Mouse (Mus musculus): Measurements from ENCODE around the gene BC048562.

BC048562 gene

GRCm38 (mm10) chr9:108436182-108436581 is at the start of gene BC048562:
TSS of gene BC048562 (plus strand) at chr9:108436482.
- DNase-seq = no peak

- DNase-seq = no peak
These were observed 49.5 kb upstream of the BC048562 start for GRCm38 (mm10) chr9:108386816-108387215.

DNA sequence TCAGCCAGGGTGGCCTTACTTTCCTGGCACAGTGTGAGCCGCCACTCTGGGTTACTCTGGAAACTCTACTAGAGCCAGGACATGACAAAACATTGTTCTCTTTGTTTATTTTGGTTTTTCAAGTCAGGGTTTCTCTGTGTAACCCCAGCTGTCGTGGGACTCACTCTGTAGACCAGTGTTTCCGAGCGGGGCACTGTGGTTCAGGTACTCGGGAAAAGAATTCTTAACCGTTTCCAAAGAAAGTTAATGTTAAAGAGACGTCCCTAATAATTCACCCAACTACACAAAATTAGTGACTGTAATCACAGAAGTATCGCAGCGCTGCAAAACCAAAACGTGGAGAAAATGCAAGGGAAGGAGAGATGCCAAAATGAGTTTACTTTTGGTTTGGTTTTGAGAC is 47.7 kb upstream of the BC048562 start:
- no peak for DNase-seq

DNA sequence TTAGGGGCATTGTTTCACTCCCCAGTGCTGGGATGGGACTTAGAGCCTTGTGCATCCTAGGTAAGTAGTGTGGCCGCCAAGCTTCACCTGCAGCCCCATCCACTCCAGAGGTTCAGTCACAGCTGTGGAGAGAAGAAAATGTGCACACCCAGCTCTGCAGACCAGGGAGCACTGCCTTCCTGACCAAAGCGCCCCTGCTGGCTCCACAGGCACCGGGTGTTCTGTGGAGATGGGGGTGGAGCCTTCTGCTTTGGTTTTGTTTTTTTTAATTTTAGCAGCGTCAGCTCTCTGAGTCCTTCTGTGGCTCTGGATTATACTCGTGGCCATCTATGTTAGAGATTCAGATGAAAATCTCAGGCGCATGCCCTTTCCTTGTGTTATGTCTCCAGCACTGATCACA is 47.1 kb upstream of the BC048562 start:
- no peak for DNase-seq

DNA sequence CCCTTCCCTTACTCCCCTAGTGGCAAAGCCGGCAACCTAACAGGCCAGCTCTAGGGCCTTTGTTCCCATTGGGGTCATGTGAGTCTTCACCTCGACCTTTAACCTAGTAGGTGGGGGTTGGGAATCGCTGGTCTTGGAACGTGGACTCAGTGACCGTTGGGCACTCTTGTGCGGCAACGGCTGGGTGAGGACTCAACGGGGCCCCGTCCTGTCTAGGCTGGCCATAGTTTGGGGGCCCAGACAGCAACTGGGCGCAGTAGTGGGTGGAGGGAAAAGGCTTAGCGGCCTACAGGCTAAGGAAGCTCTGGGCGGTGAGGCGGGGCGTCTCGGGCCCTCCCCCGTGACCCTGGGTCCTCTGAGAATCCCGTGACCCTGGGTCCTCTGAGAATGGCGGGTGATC is 43.6 kb upstream of the BC048562 start, which contains the start of gene 1700102P08Rik:
Gene 1700102P08Rik (plus strand): TSS at position 130 of the 400 bp plus-strand sequence.
- no peak for DNase-seq

DNA sequence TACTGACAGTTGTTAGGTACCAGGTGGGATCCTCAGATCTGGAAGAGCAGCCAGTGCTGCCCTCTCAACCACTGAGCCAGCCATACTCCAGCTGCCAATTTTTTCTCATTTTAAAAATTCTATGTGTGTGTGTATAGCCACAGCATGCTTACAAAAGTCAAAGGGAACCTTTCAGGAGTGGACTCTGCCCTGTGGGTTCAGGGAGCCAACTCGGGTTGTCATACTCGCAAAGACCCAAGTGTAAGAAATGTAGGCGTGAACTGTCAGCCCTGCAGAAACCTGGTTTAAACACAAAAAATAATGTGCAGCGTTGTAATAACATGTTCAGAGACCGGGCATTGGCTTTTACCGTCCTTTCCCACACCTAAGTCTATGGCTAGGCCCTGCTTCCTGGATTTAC is 42.1 kb upstream of the BC048562 start:
- DNase-seq = no peak

- no peak for DNase-seq
These were observed 40.9 kb upstream of the BC048562 start for GRCm38 (mm10) chr9:108395427-108395826.

DNA sequence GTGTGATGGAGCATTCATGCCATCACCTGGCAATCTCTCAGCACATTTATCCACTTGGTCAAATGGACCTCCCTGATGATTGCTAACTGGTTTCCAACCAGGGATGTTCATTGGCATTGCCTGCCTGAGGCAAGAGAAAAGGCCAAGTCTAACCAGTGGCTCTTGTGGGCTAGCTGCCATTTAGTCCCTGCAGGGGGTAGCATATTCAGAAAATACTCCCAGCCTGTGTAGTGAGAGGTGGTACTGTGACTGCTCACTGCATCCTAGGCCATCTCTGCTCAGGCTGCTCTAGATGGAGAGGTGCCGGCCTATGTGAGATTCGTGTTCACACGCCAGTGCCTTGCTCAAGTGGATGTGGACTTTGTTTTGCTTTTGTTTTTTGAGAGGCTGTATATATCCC is 38.0 kb upstream of the BC048562 start:
- DNase-seq = no peak

DNA sequence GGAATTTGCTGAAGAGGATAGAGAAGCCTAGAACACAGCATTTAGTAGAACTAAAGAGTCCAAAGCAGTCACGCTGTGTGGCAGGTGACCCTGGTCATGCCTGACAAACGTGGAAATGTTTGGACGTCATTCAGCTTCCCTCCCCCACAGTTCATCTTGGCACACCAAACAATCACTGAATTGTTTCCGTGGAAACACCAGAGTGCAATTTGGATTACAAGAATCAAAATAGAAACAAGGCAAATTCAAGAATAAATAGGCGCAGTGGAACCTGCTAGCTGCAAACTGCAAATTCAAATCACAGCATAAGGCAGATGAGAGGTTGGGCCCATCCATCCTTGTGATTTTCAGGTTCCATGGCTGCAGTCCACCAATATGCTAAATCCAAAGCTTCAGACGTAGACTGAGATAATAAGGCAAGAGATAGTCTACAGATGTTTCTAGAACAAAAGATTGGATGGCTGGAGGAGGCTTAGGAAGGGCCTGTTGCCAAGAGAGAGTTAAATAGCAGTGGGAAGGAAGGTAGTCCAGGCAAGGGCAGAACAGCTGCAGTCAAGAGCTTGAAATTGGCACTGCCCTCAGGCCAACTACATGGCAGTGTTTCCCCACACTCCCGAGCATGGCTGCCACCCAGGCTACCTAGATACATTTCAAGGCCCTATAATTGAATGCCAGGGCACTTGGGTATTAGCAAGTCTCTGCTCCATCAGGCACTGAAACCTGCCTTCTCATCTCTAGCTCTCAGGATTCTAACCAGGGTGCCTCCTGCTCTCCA is 34.9 kb upstream of the BC048562 start:
- DNase-seq = no peak

- DNase-seq = no peak
These were observed 33.2 kb upstream of the BC048562 start for GRCm38 (mm10) chr9:108403081-108403480.

- no peak for DNase-seq
These were observed 31.8 kb upstream of the BC048562 start for GRCm38 (mm10) chr9:108404451-108404850.

DNA sequence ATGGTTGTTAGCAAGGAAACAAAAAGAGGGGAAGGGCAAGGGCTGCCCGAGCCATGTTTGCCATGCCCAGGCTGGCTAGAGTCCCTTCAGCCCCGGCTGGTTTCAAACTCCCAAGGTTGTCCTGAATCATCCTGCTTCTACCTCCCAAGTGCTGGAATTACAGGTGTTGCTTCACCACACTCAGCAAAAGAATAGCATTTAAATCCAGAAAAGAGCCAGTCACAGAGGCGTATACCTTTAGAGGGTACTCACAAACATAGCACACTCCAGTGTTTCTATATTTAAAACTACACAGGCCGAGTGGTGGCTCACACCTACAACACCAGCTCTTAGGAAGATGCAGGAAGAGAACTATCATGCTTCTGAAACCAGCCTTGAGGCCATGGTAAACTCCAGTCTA is 26.7 kb upstream of the BC048562 start:
- DNase-seq = no peak

DNA sequence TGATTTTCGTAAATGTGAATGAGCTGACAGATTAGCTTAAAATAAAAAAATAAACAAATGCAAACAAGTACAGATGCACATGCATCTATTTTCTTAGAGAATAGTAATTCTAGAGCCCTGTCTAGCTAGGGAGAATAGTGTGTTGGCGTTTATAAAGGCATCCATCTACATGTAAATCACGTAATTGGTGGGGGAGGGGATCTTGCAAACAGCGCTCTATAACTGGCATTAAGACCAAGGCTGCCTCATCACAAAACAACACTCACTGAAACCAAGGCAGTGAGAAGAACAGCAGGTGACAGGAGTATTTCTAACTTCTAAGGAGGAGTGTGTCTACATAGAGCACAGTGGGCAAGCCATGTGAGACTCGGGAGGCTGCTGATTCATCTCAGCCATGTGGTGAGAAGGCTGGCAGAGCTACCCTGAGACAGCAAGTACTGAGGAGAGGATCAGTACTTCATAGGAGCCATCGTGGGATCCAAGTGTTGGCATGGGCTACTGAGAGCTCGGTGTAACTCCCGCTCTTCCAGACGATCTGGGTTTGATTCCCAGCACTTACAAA is 24.8 kb upstream of the BC048562 start:
- DNase-seq = no peak

DNA sequence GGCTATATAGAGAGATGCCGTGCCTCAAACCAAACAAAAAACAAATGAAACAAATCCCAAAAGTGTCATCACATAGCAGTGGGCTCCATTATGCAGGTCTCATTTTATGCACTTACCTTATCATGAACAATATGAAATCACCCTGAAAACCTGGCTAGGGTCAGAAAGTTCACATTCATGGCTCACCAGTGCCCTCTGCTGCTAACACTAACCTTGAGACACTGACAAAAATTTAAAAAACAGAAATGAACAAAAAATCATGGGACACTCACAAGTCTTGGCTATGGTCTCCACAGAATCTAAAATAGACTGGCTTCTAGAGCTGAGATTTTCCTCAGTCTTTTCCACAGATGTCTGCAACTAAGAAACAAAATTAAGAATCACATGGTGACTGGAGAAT is 24.1 kb upstream of the BC048562 start:
- DNase-seq = peak in 1 of 2 experiments; percentile 7

DNA sequence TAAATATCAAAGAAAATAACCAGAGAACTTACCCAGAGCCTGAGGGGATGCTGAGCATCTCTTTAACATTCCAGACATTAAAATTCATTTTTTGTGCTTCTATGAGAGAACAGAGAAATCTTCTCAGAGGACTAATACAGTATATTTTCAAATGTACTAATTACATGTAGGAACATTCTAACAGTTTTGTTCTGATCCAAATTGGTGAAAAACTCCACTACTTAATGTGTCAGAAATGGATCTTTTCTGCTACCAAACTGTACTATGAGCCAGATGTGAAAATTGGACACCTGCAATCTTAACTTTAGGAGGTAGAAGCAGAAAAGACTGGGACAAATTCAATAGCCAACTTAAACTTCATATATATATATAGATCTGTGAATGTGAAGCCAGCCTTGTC is 7.9 kb upstream of the BC048562 start, which contains the start of gene Ccdc36:
Gene Ccdc36 (minus strand): TSS at position 101 of the 400 bp plus-strand sequence.
- no peak for DNase-seq

DNA sequence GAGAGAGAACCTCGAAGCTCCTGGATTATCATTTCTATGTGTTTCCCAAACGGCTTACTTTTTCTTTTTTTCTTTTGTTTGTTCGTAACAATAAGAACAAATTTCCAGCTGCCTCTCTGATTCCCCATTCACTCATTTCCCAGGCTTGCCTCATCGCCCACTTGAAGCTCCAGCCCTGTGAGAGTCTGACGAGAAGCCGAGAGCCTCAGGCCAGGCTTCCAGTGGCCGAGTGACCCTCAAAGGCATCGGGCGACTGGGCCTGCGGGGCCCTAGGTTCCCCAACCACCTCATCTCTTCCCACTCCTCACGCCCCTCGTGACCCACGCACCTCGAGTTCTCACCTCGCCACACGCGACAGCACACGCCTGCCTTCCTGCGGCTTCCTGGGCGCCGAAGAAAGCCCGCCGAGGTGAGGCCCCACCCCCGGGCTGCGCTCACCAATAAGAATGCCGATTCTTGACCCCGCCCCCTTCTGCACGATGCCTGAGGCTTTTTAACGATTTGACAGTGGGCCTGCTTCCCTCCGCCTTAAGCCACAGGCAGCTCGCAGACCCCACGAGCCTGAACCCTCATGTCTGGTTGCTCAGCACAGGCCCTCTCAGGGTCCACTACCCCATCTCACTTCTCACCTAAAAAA is 4.7 kb upstream of the BC048562 start:
- no peak for DNase-seq

- DNase-seq = no peak
These were observed 2.9 kb downstream of the BC048562 start for GRCm38 (mm10) chr9:108439176-108439575.

GRCm38 (mm10) chr9:108440485-108440884 is 4.2 kb downstream of the BC048562 start:
- DNase-seq = no peak

DNA sequence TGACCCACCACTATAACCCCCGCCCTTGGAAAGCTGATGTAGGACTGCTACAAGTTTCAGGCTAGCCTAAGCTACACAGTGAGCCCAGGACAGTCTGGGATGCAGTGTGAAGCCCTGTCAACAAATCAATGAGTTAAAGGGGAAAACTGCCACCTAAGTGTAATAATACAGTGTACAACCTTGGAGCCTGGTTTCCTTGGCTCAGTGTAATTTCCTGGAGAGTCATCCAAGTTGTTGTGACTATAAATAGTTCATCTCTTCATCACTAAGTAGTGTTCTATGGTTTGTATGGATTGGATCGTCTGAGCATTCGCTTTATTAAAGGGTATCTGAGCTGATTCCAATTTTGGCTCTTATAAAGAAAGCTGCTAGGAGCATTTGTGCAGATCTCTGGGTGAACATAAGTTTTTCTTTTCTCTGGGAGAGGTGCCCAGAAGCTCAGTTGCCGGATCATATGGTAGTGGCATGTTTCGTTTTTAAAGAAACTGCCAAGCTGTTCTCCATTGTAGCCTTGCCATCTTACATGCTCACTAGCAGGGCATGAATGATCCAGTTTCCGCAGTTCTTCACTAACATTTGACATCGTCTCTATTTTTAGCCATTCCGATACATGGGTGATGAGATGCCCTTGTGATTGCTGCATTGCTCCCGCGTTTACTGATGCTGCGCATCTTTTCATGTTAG is 5.1 kb downstream of the BC048562 start:
- no peak for DNase-seq

DNA sequence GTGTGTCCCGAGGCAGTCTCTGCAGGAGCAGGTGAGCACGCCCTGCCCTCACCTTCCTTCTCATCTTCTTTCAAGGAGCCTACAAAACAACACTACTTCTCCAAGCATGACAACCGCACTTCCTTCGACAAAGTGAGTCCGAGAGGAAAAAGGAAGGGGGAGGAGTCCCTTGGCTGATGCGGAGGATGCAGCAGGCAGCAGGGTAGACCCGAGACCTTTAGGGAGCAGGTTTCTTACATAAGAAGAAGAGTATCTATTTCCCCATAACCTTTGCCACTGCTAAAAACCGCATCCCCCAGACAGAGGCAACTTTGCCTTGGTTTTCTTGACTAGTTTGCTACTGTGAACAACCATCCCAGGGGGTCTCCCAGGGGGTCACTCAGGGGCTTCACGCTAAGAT is 8.8 kb downstream of the BC048562 start:
- DNase-seq = peak in 1 of 2 experiments; percentile 23

GRCm38 (mm10) chr9:108449860-108450259 is 13.6 kb downstream of the BC048562 start:
- no peak for DNase-seq

DNA sequence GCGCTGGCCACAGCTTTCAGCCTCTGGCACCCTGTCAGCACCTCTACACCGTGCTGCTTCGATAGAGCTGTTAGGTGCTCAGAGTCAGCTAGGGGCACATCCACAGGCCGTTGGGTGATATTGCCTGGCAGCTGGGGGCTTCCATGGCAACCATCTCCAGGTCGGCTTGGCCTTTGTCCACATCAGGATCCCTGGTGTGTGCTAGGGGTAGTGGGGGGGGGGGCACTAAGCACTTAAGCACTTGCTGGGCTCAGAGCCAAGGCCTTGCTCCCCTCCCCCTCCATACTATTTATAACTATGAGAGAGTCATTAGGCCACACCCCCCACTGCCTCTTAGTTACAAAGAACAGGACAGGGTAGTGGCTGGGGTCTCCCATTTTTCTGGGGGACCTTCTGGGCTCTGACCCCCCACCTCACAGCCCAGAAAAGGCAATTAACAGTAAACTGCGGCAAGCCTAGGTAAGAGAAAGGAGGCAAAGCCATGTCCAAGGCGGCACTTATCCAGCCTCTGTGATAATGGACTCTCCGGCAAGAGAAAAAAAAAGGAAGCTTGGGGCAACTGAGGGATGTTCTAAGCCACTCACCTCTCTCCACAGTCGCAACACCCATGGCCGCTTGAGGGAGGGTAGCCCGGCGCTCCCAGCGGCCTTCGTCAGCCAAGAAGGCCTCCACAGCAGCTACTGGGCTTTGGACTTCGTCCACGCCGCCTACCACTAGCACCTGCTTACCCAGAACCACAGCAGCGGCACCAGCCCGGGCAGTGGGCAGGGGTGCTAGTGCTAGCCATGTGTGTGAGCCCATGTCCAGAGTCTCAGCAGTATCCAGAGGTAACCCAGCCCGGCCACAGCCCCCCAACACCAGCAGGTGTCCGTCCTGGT is 14.2 kb downstream of the BC048562 start:
- no peak for DNase-seq

GRCm38 (mm10) chr9:108451170-108451493 is 14.8 kb downstream of the BC048562 start:
- DNase-seq = no peak

All from thymus, postnatal 36 days (tissue).